Mouse (Mus musculus): ENCODE data around the gene Gm5767. TPM values are rescaled to one million over a fixed set of nuclear protein-coding genes. Genes with fewer than 3 reads are reported as not detected.
"Not testable (repeated sequence)": the region's sequence is repeated elsewhere in the genome, so short reads cannot be mapped to it uniquely, and the experiment has no call there.

The Gm5767 gene
- total RNA-seq, 2 experiments from 2014 or later = not detected

DNA sequence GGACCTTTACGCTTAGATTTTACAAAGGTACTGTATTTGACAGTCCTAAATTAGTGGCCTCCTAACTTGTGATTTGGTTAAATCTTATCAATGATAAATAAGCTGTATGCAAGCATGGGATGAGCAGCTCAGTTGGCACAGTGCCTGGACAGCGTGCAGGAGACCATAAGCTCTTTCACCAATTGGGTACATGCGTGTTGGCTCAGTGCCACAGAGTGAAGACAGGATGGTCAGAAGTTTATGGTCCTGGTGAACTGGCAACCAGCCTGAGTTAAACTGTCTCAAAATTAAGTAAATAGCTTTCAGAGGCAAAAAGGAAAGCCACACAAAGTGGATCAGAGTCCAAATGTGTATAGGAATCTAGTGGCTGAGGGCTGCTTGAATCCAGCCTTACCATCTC lies 20.0 kb downstream of the Gm5767 start:
- DNase-seq (ENCODE audit: low spot score in 2 of 2) = no peak

DNA sequence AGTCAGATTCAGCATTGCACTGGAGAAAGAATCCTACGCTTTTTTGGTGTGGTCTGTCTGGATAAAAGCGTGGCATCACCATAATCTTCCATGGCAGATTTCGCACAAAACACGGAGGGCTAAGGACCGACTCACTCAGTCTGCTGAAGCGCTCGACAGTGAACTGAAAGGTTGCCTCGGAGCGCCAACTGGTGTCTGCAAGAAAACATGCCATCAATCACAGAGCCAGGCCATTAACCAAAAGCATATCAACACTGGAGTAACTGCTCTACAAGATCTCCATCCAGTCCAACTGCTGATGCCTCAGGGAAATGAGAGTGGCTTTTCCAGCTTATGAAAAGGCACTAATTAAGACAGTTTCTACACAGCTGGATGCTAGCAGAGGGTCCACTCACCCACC lies 31.4 kb downstream of the Gm5767 start:
- peak; percentile 31 to 60 for DNase-seq (ENCODE audit: low spot score in 2 of 2)

DNA sequence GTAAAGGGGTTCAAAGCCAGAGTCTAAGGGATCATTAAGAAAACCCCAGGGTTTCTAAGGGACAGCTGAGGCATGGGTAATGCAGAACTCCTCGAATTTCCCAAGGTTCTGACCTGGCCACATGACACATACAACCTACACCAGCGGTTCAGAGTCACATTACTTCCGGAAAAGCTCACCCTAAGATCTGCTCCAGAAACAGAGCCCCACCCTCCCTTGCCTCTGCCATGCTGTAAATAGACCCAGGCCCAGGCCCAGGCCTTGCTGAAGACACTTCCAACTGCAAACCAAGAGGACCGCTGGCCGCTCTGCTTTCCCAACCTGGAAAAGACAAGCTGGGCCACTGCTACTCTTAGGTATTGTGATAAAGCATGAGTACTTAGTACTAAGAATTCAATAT lies 34.3 kb downstream of the Gm5767 start:
- DNase-seq (ENCODE audit: low spot score in 2 of 2) = no peak

DNA sequence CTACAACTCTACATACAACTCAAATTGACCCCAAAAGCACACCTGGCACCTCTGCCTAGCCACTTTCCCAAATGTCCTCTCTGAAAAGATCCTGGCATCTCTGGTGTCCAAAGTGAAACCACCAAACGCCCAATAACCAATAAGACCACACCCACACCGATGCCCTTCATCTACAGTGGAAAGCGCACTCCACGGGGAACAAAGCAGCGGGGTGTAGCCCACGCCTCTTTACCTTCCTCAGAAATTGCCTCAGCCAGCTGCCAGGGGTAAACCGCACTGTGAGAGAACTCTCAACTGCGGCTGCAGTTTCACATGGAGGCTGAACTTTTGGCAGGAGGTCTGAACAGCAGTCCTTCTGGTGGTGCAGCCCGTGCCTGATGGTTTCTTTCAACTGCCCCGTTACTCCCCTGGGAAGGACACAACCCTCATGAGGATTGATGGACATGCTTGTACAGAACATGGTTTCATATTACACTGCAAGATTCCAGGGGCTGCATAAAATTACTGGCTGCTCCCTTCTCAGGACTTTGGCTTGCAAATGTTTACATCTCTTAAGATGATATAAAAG lies 35.0 kb downstream of the Gm5767 start:
- DNase-seq (ENCODE audit: low spot score in 2 of 2) = no peak

DNA sequence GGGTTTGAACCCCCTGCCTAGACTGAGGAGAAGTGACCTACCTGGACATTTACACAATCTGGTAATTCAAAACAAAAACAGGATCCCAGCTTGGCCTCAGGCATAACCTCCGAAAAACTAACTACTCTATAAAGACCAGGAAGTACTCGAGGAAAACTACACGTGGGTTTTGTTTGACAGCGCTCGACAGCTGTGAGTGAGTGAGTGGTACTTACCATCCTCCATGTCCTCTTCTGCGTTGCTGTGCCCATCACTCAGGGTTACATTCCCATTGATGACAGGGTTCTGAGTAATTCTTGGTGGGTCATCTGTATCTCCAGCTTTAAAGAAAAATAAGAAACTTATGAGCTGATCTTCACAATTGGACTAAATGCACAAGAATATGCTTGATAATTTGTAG lies 35.7 kb downstream of the Gm5767 start:
- DNase-seq (ENCODE audit: low spot score in 2 of 2) = no peak

DNA sequence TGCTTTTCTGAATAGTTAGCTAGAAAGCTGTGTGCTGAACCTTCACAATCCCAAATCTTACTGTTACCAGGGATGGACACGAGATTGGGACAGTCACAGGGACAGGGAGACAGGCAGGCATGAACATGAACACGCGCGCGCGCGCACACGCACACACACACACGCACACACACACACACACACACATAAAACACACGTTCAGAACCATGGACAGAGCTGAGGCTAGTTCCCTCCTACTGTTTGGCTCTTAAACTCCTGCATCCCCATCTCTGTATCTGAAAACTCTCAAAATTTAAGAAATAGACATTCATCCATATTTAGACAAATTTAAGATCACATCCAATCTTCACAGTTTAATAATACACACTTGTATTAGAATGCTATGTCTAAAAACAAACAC lies 37.2 kb downstream of the Gm5767 start:
- DNase-seq (ENCODE audit: low spot score in 2 of 2) = no peak

DNA sequence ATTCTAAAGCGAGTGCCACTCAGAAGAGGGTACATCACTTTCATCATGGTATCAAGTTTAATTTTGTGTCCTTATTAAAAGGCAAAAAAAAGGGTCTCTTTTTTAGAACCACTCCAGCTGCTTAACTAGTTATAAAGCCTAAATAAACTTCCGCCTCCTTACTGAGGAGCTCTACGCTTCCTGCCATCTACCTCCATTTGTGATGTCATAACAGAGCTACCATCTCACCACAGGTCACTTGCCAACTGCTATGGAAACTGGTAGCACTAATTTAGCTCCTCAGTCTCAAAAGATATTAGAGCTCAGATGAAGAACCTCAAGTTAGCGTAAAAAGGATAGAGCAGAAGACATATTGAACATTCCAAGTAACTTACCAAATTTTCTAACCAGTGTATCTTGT lies 39.9 kb downstream of the Gm5767 start:
- no peak for DNase-seq (ENCODE audit: low spot score in 2 of 2)

DNA sequence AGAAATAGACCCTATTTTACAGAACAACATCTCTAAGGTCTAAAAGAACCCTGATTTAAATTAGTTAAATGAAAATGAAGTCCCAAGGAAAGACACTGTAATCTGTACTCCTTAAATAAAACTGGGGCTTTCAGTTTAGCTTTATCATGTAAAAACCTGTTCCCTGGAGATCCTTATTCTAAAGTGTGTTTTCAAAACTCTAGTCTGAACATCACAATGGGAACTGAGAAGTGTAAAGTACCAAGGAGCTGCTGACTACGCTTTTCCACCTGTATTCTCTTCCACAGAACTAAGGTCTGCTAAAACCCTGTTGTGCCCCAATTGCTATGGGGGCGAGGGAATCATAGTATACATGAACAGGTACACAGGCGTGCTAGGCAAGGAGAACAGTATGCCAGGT lies 43.5 kb downstream of the Gm5767 start:
- DNase-seq (ENCODE audit: low spot score in 2 of 2) = no peak

DNA sequence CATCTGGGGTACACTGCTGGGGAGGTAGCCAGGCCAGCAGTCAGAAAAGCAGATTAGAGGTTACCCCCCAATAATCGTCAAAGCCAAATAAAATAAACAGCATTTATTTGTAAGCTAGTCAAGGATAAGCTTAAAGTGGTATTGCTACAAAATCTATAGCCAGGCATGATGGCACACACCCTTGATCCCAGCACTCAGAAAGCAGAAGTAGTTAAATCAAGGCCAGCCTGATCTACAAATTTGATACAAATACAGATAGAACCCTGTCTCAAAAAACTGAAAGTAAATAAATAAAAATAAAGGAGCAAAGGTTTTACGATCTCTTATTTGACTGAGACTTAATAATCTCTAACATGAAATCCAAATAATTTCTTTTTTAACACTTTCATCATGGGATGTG lies 45.2 kb downstream of the Gm5767 start:
- no peak for DNase-seq (ENCODE audit: low spot score in 2 of 2)

DNA sequence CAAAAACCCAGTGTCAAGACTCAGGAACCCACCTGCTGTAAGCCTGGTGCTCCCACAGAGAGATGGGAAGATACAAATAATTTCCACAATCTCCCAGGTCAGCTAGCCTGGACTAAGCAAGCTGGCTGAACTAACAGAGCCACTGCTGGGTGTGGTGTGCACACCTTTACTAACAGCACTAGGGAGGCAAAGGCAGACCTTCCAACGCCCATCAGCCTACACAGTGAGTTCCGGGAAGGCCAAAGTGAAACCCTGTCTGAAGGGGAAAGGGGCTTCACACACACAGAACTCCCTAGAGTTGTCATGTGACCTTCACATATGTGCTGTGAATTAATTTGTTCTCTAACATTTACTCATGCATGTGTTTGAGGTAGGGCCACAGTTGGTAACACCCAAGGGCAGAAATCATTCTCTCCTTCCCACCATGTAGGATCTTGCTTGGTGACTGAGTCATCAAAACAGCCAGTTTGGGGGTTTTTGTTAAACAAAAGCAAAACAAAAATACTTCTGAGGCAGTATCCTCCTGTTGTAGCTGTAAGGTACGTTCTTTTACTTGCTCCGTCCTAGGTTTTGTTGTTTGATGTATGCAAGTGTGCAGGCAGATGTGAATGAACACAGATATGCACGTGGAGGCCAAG lies 47.7 kb downstream of the Gm5767 start:
- DNase-seq (ENCODE audit: low spot score in 2 of 2) = no peak

DNA sequence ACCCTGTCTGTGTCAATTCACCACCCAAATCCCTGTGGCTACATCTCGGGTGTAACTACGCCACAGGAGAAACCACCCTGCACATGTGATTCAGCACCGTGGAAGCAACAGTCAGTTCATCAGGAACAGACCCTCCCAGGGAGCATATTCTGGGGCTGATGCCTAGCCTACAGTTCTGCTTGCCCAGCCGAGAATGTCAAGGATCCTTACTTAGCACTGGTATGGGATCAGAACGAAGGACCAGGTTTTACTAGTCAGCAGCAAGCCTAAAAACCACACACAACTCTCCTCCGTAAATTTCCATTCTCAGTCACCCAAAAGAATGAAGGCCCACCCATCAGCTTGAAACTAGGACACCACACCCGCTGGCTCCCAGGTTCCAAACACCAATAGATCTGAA lies 51.1 kb downstream of the Gm5767 start:
- no peak for DNase-seq (ENCODE audit: low spot score in 2 of 2)

DNA sequence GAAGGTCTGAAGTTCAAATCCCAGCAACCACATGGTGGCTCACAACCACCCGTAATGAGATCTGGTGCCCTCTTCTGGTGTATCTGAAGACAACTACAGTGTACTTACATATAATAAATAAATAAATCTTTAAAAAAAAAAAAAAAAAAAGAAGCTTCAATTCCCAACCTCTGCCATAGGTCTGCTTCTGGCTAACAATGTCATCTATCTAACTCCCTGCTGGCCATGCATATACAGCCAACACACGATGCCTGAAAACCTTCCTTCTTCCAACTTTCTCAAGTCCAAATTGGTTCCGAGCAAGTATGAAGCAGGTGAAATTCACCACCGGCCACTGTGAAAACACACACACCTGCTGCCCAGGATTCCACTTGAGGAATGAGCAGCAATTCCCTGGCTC lies 51.9 kb downstream of the Gm5767 start:
- not testable (repeated sequence) for DNase-seq (ENCODE audit: low spot score in 2 of 2)

Other genes starting within 250 kb of the Gm5767 start
- 10 to 100 TPM; 26.4 TPM for gene Mettl22, start 210.0 kb upstream of the Gm5767 start, total RNA-seq (2021)
- gene Abat, start 167.3 kb upstream of the Gm5767 start, total RNA-seq (2021) = 100 to 1,000 TPM; 134 to 146 TPM
- gene Pmm2, start 43.1 kb upstream of the Gm5767 start, total RNA-seq (2021) = 10 to 100 TPM; 25.4 to 29.5 TPM
- 10 to 100 TPM; 11.5 to 13.1 TPM for gene Tmem186, start 43.1 kb upstream of the Gm5767 start, total RNA-seq (2021)
- gene Carhsp1, start 8.6 kb upstream of the Gm5767 start, total RNA-seq (2021) = 10 to 100 TPM; 27.3 to 28.4 TPM
- 100 to 1,000 TPM; 144 to 151 TPM for gene Usp7, start 111.5 kb downstream of the Gm5767 start, total RNA-seq (2021)
- 100 to 1,000 TPM; 100 to 102 TPM for gene 1810013L24Rik, start 149.3 kb downstream of the Gm5767 start, total RNA-seq (2021)

Measured in layer of hippocampus, adult 18-20 months (tissue).